Comparison of ENCODE assay signal across 15 mouse cellular contexts in genomic region chr3:50970386-50970785, GRCm38 (mm10).
"Had no signal": no experiment of that assay in that cellular context is flagged by ENCODE, and none has a peak within 500 bp of the region (broad histone marks: within the 10 kb centered on the region; RNA-seq: fewer than 3 reads in every experiment).

No protein-coding gene starts in this region.

- DNase-seq: gastrocnemius, adult 2 months; gastrocnemius, postnatal 10 days; gastrocnemius, postnatal 25 days; heart, adult 18-20 months; heart, postnatal 10 days; heart, postnatal 36 days; kidney, adult 11 months; kidney, adult 2 months; kidney, adult 9 months; kidney, postnatal 14 days; kidney, postnatal 36 days; layer of hippocampus, adult 9-11 months; layer of hippocampus, postnatal 36 days; liver; liver, embryonic 13.5 days had no signal
